Mouse (Mus musculus): ENCODE measurements around the gene Rab11fip2. TPM values are rescaled to one million over a fixed set of nuclear protein-coding genes. Genes with fewer than 3 reads are reported as not detected.

Rab11fip2 gene
- total and polyA plus RNA-seq, 2 experiments from 2014 or later, result 2.3 to 8.3 TPM

DNA sequence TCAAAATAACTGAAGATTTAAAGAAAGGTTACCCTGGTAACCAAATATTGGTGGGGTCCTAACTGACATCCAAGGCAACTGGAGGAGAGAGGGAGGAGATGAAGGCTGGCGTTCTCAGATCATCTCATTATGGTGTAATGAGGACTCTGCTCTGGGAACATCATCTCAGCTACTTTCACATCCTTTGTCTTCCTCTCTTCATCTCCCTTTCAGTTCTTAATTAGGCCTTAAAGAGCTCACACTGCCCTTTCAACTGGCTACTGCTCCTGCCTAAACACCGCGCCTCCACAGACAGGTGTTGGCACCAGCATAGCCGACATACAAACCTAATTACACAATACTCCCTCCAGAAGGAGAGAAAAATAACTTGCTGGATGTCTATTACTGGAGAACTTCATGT, 31.9 kb downstream of the Rab11fip2 start:
- ATAC-seq (ENCODE audit: insufficient read depth, low read depth) (no peak), DNase-seq (ENCODE audit: low spot score) (no peak)
- TF ChIP-seq EP300 (IDR thresholded peaks at IDR 0.05; ENCODE audit: low read depth) (no peak), CTCF (IDR thresholded peaks at IDR 0.05; ENCODE audit: low read depth) (no peak)
- Histone ChIP-seq H3K27me3 (ENCODE audit: control insufficient read depth, insufficient read depth, low read length) (no peaks in the 10 kb centered on the region), H3K27ac (ENCODE audit: low read depth) (no peak overlapping the region), H3K4me3 (ENCODE audit: low read depth, low read length) (no peak overlapping the region), H3K9ac (replicated peaks; ENCODE audit: low read depth, low read length) (no peak overlapping the region), H3K36me3 (replicated peaks; ENCODE audit: control insufficient read depth, insufficient read depth, low read length) (peaks cover 3% of the 10 kb centered on the region), H3K4me2 (ENCODE audit: low read depth, low read length) (no peak overlapping the region), H3K9me3 (replicated peaks; ENCODE audit: control insufficient read depth, low read length) (no peaks in the 10 kb centered on the region), H3K4me1 (ENCODE audit: control insufficient read depth, insufficient read depth) (no peaks in the 10 kb centered on the region)
- 76% methylated on average over 4 of the region's 4 CpGs for WGBS

DNA sequence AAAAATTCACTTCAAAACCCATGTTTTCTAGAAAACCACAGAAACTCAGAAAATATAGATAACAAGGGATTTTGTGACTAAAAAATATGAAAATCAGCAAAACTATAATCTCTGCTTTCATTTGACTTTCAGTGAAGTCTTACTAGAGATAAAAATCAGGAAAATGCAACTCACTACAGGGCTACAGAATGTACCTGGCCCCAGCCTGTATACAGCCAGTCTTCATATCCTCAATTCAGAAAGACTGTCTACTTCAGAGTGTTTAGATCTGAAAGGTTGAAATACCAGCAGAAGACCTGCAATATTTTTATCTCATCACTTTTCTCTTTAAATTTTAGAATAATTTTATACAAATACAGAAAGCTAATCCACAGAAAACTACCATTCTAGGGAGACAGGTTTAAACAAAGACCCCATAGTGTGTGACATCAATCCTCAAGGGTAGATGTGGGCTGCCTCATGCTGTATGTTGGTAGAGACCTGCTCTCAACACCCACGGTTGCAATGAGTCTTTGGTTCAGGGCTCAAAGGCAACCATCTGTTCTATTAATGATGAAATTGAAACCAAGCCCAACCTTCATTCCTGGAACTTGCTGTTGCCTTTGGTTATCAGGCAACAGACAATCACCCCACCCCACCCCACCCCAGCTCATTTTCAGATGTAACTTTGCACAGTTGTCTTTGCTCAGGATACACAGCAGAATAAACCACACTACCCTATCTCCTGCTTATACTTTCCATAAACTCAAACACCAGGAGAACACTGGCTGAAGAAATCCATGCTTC, 38.0 kb downstream of the Rab11fip2 start:
- TF ChIP-seq EP300 (IDR thresholded peaks at IDR 0.05; ENCODE audit: low read depth), result no peak
- no peak for TF ChIP-seq CTCF (IDR thresholded peaks at IDR 0.05; ENCODE audit: low read depth)
- ATAC-seq (ENCODE audit: insufficient read depth, low read depth), result no peak

DNA sequence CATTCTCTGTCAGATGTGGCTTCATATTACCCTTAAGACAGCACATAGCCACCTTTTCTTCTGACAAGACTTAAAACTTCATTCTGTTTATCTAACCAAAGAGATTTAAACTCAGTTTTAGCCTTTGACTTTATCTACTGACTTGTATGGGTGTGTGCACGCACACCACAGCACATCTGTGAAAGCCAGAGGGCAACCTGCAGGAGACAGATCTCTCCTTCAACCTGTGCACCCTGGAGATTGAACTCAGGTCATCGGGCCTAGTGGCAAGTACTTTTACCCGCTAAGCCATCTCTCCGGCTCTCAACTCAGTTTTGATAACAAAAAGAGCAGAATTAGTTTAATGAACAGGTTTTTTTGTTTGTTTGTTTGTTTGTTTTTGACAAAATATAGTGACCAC, 43.5 kb downstream of the Rab11fip2 start:
- H3K9ac ChIP-seq (replicated peaks; ENCODE audit: low read depth, low read length), result no peak overlapping the region
- H3K9me3 ChIP-seq (replicated peaks; ENCODE audit: control insufficient read depth, low read length), result no peaks in the 10 kb centered on the region
- no peak for DNase-seq (ENCODE audit: low spot score)
- H3K27ac ChIP-seq (ENCODE audit: low read depth), result no peak overlapping the region
- peaks cover 22% of the 10 kb centered on the region; the same call in 1 of the 2 replicates for H3K36me3 ChIP-seq (replicated peaks; ENCODE audit: control insufficient read depth, insufficient read depth, low read length)
- H3K4me2 ChIP-seq (ENCODE audit: low read depth, low read length), result no peak overlapping the region
- H3K27me3 ChIP-seq (ENCODE audit: control insufficient read depth, insufficient read depth, low read length), result no peaks in the 10 kb centered on the region
- H3K4me1 ChIP-seq (ENCODE audit: control insufficient read depth, insufficient read depth), result no peaks in the 10 kb centered on the region
- no peak for ATAC-seq (ENCODE audit: insufficient read depth, low read depth)
- TF ChIP-seq CTCF (IDR thresholded peaks at IDR 0.05; ENCODE audit: low read depth) (no peak), EP300 (IDR thresholded peaks at IDR 0.05; ENCODE audit: low read depth) (no peak)
- no peak overlapping the region for H3K4me3 ChIP-seq (ENCODE audit: low read depth, low read length)
- WGBS, result 87% methylated on average over 4 of the region's 4 CpGs

More for the DNA sequence above, 38.0 kb downstream of the Rab11fip2 start:
- Histone ChIP-seq H3K27ac (ENCODE audit: low read depth) (no peak overlapping the region), H3K4me1 (ENCODE audit: control insufficient read depth, insufficient read depth) (no peaks in the 10 kb centered on the region), H3K9me3 (replicated peaks; ENCODE audit: control insufficient read depth, low read length) (no peaks in the 10 kb centered on the region), H3K27me3 (ENCODE audit: control insufficient read depth, insufficient read depth, low read length) (no peaks in the 10 kb centered on the region), H3K36me3 (replicated peaks; ENCODE audit: control insufficient read depth, insufficient read depth, low read length) (peaks cover 23% of the 10 kb centered on the region), H3K4me3 (ENCODE audit: low read depth, low read length) (no peak overlapping the region), H3K4me2 (ENCODE audit: low read depth, low read length) (no peak overlapping the region), H3K9ac (replicated peaks; ENCODE audit: low read depth, low read length) (no peak overlapping the region)
- DNase-seq (ENCODE audit: low spot score), result no peak
- WGBS, result 52% methylated on average over 1 of the region's 1 CpGs

DNA sequence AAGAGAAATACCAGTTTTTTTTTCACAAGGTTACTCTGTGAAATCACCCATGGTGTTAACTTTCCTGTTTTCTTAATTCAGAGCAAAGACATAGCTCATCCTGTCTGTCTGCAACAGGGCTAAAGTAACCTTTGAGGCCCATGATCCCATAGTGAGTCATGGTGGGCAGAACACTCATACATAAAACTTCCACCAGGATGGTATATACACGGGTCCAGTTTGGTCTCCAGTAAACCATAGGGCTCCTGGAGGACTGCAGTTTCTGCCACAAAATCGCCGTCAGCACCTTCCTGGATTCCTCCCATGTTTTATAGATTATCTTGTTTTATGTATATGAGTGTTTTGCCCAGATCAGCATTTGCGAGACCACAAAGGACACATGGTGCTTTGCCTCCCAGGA, 45.2 kb downstream of the Rab11fip2 start:
- no peak overlapping the region for H3K9ac ChIP-seq (replicated peaks; ENCODE audit: low read depth, low read length)
- TF ChIP-seq EP300 (IDR thresholded peaks at IDR 0.05; ENCODE audit: low read depth), result no peak
- TF ChIP-seq CTCF (IDR thresholded peaks at IDR 0.05; ENCODE audit: low read depth), result no peak
- H3K4me1 ChIP-seq (ENCODE audit: control insufficient read depth, insufficient read depth), result no peaks in the 10 kb centered on the region
- H3K9me3 ChIP-seq (replicated peaks; ENCODE audit: control insufficient read depth, low read length), result no peaks in the 10 kb centered on the region
- H3K4me3 ChIP-seq (ENCODE audit: low read depth, low read length), result no peak overlapping the region
- no peak overlapping the region for H3K27ac ChIP-seq (ENCODE audit: low read depth)
- 82% methylated on average over 4 of the region's 4 CpGs for WGBS
- H3K36me3 ChIP-seq (replicated peaks; ENCODE audit: control insufficient read depth, insufficient read depth, low read length), result peaks cover 18% of the 10 kb centered on the region; the same call in 1 of the 2 replicates
- no peaks in the 10 kb centered on the region for H3K27me3 ChIP-seq (ENCODE audit: control insufficient read depth, insufficient read depth, low read length)
- no peak overlapping the region for H3K4me2 ChIP-seq (ENCODE audit: low read depth, low read length)
- no peak for ATAC-seq (ENCODE audit: insufficient read depth, low read depth)
- DNase-seq (ENCODE audit: low spot score), result no peak

DNA sequence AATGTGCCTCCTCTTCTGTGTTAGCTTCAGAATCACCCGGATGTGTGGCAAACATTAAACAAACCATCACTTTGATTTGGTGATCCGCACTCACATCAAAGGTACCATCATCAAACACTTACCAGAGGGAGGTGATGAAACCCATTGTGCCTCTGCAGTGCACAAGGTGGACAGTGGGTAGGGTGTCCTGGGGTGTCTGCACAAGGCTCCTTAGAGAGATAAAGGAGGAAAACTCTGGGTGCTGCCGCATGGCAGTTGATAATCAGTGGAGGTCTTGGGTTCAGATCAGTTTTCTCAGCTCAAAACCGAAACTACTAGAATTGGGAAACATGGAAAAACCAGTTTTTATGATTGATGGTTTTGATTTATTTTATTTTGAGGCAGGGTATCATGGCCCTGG, 54.1 kb downstream of the Rab11fip2 start:
- Histone ChIP-seq H3K27ac (ENCODE audit: low read depth) (no peak overlapping the region), H3K36me3 (replicated peaks; ENCODE audit: control insufficient read depth, insufficient read depth, low read length) (no peaks in the 10 kb centered on the region), H3K4me3 (ENCODE audit: low read depth, low read length) (no peak overlapping the region), H3K9me3 (replicated peaks; ENCODE audit: control insufficient read depth, low read length) (no peaks in the 10 kb centered on the region), H3K4me1 (ENCODE audit: control insufficient read depth, insufficient read depth) (no peaks in the 10 kb centered on the region), H3K4me2 (ENCODE audit: low read depth, low read length) (no peak overlapping the region), H3K9ac (replicated peaks; ENCODE audit: low read depth, low read length) (no peak overlapping the region), H3K27me3 (ENCODE audit: control insufficient read depth, insufficient read depth, low read length) (no peaks in the 10 kb centered on the region)
- TF ChIP-seq EP300 (IDR thresholded peaks at IDR 0.05; ENCODE audit: low read depth) (no peak), CTCF (IDR thresholded peaks at IDR 0.05; ENCODE audit: low read depth) (no peak)
- ATAC-seq (ENCODE audit: insufficient read depth, low read depth) (no peak), DNase-seq (ENCODE audit: low spot score) (no peak)
- 85% methylated on average over 4 of the region's 4 CpGs for whole genome bisulfite sequencing

DNA sequence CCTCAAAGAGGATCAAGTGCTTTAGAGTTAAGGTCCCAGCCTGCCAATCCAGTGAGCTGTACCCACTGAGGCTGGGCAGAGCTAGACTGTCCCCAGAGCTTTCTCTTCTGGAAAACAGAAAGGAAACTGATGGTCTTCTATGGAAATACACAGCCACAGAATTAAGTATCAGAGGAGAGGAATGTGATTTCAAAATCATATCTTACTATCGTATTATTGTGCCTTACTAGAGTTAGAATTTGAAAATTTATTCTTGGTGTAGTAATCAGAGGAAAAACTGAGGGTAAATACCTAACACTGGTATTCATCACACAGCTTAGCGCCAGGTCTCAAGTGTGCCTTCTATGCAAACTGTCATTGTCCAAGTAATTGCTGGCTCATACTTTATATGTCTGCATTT, 54.6 kb downstream of the Rab11fip2 start:
- DNase-seq (ENCODE audit: low spot score) (no peak), ATAC-seq (ENCODE audit: insufficient read depth, low read depth) (no peak)
- 94% methylated on average over 2 of the region's 2 CpGs for WGBS
- Histone ChIP-seq H3K27ac (ENCODE audit: low read depth) (no peak overlapping the region), H3K9me3 (replicated peaks; ENCODE audit: control insufficient read depth, low read length) (no peaks in the 10 kb centered on the region), H3K36me3 (replicated peaks; ENCODE audit: control insufficient read depth, insufficient read depth, low read length) (no peaks in the 10 kb centered on the region), H3K4me3 (ENCODE audit: low read depth, low read length) (no peak overlapping the region), H3K9ac (replicated peaks; ENCODE audit: low read depth, low read length) (no peak overlapping the region), H3K27me3 (ENCODE audit: control insufficient read depth, insufficient read depth, low read length) (no peaks in the 10 kb centered on the region), H3K4me1 (ENCODE audit: control insufficient read depth, insufficient read depth) (no peaks in the 10 kb centered on the region), H3K4me2 (ENCODE audit: low read depth, low read length) (no peak overlapping the region)
- no peak for TF ChIP-seq CTCF (IDR thresholded peaks at IDR 0.05; ENCODE audit: low read depth)
- TF ChIP-seq EP300 (IDR thresholded peaks at IDR 0.05; ENCODE audit: low read depth), result no peak
